Mouse (Mus musculus) ovary, adult 18-20 months (tissue): Measurements from ENCODE around the gene Samsn1.
A peak's percentile ranks its signal among the peaks of the same experiment; 100 is the strongest.
"Not testable (repeated sequence)": the region's sequence is repeated elsewhere in the genome, so short reads cannot be mapped to it uniquely, and the experiment has no call there.

ENCODE experiments used
- DNase-seq: peaks from one replicate; pipeline ENCODE4 v3.0.0; 2022; ENCODE audit warnings: low spot score, mixed read lengths

Gene Samsn1

GRCm38 (mm10) chr16:75875896-75876295 lies 146.2 kb downstream of the Samsn1 start:
- DNase-seq, result peak; percentile 3

- no peak for DNase-seq
Measured at GRCm38 (mm10) chr16:75874508-75874907, 147.6 kb downstream of the Samsn1 start.

GRCm38 (mm10) chr16:75872241-75872640 lies 149.8 kb downstream of the Samsn1 start:
- no peak for DNase-seq

DNA sequence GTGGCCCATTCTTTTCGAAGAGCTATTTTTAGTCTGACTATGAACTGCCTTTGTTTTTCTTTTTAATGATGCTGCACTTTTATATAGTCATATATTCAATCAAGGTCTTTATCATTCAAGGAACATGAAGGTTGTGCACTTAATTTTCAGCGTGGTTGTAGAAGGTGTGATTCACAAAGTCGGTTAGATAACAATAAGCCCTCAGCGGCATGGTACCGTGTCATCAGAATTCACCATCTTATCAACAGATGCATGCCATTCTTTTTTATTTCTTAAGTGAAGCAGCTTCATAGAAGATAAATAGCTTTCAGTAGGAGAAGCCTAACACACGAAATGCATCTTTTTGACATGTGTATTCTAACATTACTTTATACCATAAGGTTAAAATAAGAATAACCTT lies 154.7 kb downstream of the Samsn1 start:
- no peak for DNase-seq

GRCm38 (mm10) chr16:75865505-75865904 lies 156.6 kb downstream of the Samsn1 start:
- no peak for DNase-seq

DNA sequence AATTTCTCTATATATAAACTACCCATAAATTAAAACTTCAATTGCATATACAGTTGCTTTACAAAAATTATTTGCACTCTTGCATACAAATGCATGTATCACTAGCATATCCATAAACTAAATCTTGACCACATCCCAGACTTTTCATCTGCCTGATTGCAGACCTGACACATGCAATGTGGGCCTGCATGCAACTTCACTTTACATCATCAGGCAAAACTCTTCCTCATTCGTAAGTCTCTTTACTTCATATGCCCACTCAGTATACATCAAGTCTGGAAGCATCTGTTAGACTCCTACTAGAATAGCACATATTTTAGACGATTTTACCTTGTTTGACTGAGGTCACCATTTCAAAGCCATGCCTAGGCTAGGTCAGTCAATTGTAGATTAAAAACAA lies 157.4 kb downstream of the Samsn1 start:
- DNase-seq, result no peak

DNA sequence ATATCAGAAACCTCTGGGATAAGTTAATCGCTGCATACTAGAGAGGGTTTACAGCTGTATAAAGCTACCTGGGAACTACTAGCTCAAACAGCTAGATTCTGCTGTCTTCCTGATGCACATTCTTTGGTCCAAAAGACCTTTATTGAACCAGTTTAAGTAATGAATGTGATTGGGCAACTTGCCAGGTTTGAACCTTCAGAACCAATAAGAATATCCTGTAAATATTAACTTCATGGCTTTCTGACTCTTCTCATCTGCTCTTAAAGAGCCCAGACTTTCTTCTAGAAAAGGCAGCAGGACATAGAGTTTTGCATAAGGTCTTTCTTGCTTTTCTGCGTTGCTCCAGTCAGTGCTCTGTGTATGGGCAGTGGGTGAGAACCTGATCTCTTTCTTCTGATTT lies 165.7 kb downstream of the Samsn1 start:
- DNase-seq, result no peak

DNA sequence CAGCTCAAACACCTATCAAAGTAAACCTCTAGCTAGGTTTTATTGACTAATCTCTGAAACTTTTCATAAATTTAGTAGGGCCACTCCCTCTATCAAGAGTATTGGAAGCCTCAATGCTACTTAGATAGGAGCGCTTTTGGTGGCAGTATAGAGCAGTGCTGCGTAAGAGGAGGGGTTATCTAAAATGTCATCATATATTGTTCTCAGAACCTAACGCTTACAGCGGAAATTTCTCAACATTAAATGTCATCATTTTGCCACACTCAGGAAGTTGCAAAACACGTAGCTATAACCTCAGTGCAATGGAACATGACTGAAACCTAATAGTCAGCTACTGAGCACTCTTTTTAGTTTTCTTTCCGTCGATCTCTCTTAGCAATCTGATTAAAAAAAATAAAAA lies 166.7 kb downstream of the Samsn1 start:
- DNase-seq, result no peak

DNA sequence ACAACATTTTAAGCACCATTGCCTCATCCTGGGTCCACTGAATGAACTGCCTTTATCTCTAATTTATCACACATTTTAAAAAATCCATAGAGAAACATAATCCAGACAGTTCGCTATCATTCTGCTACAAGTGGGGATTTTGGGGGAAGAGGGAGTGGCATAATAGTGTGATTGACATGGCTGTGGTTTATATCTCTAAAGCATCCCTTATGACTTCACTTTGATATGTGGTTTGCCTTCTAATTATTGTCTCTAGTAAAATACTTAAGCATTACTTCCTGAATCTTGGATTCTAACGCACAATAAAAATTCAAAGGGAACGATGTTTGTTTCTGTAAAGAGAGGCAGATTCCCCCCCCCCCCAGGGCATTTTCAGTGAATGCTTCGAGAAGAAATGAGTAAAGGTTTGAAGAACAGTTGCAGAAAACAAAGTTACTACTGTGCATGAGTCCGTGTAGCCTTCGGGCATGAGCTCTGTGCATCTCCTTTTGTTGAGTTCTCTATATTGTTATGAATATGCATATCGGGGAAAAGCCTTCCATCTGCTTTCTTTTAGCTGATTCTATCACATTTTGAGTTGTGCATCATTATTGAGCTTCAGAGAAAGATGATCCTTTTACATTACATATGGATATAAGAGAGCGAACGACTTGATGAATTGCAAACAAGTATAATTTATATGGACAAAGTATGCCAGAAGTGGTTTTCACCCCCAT lies 168.4 kb downstream of the Samsn1 start:
- DNase-seq, result no peak

GRCm38 (mm10) chr16:75852485-75852884 lies 169.6 kb downstream of the Samsn1 start:
- DNase-seq, result no peak

GRCm38 (mm10) chr16:75849039-75849438 lies 173.0 kb downstream of the Samsn1 start:
- no peak for DNase-seq

GRCm38 (mm10) chr16:75843653-75844062 lies 178.4 kb downstream of the Samsn1 start:
- no peak for DNase-seq

GRCm38 (mm10) chr16:75843031-75843430 lies 179.1 kb downstream of the Samsn1 start:
- DNase-seq, result no peak

DNA sequence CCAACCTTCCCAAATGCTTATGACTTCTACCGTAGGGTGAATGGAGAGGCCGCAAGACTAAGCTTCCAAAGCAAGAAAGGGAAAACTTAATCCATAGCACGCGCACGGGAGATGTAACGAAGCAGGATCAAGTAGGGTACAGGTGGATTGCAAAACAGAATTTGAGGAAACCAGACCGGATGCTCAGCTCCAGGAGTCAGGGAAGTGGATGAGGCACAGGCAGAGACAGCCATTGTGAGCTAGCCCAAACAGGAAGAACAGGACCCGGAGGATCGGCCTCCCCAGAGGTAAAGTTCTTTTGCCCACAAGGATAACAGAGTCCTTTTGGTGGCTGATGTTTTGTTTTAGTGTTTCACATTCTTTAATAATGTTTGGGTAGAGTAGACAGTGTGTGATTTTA lies 179.5 kb downstream of the Samsn1 start:
- no peak for DNase-seq

DNA sequence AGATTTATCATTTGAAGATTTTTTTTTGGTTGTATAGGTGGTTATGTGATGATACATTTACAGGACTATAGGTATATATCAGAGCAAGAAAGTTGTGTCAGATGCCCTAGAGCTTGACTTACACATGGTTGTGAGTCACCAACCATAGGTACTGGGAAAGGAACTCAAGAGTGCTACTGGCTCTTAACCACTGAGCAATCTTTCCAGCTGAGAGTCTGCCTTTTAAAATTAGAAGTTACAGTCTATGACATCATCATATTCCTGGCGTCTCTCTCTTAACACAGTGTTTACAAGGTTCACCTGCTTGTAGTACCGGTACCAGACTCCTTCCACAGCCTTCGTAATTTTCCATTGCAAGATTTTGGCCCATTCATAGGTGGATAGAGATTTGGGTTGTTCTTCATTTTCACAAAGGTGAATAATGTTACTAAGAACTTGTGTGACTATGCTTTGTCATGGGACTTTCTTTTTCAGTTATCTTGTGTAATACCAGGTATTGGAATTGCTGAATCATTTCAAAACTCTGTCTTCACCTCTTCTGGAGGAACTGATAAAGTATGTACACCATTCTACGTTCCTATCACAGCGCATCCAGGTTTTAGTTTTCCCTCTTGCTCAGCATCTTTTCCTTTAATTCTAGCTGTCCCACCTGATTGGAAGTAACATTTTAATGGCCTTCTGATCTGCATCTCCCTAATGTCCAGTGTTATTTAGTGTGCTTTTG lies 184.2 kb downstream of the Samsn1 start:
- no peak for DNase-seq

DNA sequence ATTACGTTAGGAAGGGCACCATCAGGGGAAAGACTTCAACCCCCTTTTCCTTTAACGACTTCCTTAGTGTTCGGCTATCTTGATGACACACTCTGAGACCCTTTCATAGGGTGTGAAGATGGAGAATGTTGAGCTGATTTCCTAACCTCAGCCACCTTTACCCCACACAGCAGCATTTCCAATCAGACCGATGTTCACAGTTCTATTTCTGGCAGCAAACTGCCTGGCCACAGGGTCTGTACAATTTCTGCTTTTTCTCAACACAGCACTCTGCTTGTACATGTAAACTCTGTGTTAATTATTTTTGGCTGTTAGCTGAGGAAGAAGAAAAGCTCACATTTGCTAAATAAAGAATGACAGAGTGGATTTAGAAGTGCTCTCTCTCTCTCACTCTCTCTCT lies 190.7 kb downstream of the Samsn1 start:
- DNase-seq, result no peak

- DNase-seq, result not testable (repeated sequence)
Measured at GRCm38 (mm10) chr16:75826949-75827348, 195.1 kb downstream of the Samsn1 start.

GRCm38 (mm10) chr16:75826498-75826897 lies 195.6 kb downstream of the Samsn1 start:
- DNase-seq, result no peak

GRCm38 (mm10) chr16:75823226-75823625 lies 198.9 kb downstream of the Samsn1 start:
- no peak for DNase-seq

DNA sequence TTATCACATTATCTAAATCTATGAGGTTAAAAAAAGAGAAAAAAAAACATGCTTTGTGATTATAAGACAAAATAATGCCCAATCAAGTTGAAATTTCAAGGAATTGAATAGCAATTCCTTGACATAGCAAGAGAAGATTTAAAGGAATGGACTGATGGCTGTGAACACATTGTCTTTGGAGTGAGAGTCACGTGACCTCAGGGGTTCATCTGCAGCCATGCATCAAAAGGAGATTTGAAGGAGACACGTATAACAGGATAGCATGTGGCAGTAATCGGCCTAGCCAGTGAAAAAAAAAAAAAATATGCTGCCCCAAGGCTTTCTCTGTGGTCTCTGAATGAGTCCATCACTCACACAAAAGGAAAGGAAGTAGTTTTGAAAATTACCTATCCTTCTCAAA lies 201.1 kb downstream of the Samsn1 start:
- DNase-seq, result no peak
